Mouse (Mus musculus): ENCODE data around the gene Krt27.

Krt27 gene

DNA sequence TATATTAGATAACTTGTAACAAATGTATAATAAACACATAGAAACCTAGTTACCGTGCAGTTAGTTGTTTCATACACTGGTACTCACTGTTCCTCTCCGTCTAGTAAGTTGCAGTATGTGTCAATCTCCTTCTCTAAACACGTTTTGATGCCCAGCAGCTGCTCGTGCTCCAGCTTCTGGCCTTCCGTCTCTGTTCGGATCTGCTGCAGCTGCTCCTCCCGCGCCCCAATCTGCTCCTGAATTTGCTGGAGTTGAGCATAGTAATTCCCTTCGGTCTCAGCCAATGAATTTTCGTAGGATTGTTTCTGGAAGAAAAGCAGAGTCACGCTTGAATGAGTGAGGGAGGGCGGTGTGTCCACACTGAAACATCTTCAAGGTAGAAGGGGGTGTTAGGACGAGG is 17.5 kb downstream of the Krt27 start:
- DNase-seq (ENCODE audit: extremely low read depth, insufficient read length, low spot score): no peak

GRCm38 (mm10) chr11:99329655-99330054 is 21.2 kb downstream of the Krt27 start:
- no peak for DNase-seq (ENCODE audit: extremely low read depth, insufficient read length, low spot score)

DNA sequence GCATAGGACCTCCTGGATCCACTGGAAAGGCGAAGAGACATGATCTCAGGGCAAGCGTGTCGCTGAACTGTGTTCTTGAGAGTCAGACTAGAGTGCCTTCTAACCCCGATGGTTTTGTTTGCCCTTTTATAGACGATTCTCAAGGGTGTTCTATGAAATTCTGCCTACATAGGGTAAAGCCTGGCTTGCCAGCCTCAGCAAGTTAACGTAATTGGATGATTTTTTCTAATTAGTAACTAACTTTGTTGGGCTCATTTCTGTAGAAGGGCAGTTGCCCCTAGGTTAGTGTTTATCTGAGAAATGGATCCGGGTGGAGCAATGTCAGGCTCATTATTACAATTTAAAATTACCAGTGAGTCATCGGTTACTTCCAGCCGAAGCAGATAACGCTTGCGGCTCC is 28.1 kb downstream of the Krt27 start, which contains the start of gene Krt25:
Krt25 (minus strand) TSS at position 101 of the 400 bp plus-strand sequence.
- DNase-seq (ENCODE audit: extremely low read depth, insufficient read length, low spot score): no peak

GRCm38 (mm10) chr11:99321094-99321493 is 29.8 kb downstream of the Krt27 start:
- no peak for DNase-seq (ENCODE audit: extremely low read depth, insufficient read length, low spot score)

GRCm38 (mm10) chr11:99319127-99319526 is 31.8 kb downstream of the Krt27 start:
- no peak for DNase-seq (ENCODE audit: extremely low read depth, insufficient read length, low spot score)

DNA sequence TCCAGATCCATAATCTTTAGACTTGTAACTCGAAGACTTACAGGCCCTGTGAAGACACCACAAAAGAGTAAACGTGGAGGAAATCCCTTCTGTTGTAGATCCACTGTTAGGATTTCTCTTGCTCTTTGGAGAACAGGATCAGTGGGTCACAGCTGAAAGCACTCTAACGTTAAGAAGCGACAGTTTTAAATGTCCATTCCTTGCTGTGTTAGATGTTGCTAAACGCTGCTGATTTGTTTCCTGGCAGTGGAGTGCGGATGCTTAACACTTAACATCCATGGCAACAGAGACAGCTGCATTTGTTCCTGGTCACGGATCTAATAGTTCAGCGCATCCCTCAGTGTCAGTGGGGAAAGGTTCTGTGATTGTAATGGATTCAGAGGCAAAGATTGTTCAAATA is 34.4 kb downstream of the Krt27 start:
- DNase-seq (ENCODE audit: extremely low read depth, insufficient read length, low spot score): no peak

GRCm38 (mm10) chr11:99314594-99314993 is 36.3 kb downstream of the Krt27 start:
- DNase-seq (ENCODE audit: extremely low read depth, insufficient read length, low spot score): no peak

DNA sequence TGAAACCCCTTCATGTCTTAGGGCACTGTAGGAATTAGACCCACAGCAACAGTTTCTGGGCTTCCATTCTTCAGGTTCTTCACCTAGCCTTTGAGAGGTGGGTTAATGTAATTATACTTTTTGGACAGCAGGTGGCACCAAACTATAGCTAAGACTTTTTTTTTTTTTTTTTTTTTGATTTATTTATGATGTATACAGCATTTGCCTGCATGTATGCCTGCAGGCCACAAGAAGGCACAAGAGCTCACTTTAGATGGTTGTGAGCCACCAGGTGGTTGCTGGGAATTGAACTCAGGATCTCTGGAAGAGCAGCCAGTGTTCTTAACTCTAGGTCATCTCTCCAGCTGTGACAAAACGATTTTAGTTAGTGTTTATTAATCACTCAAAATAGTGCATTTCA is 40.0 kb downstream of the Krt27 start:
- peak; percentile 15 for DNase-seq (ENCODE audit: extremely low read depth, insufficient read length, low spot score)

DNA sequence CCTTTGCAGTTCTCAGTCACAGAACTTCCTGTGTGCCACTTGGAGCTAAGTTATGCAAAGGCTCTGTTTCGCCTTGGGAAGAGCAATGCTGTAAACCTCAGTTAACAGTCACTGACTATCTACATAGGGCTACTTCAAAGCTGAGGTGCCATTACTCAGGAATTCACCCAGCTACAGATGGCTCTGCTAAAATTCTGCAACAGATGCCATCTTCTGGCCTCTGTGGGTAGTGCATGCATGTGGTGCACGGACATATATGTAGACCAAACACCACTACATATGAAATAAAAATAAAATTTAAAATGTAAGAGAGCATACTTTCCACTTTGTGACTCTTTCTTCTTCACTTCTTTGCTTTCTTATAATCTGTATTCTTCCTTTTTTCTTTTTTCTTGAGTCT is 43.3 kb downstream of the Krt27 start:
- DNase-seq (ENCODE audit: extremely low read depth, insufficient read length, low spot score): peak; percentile 20
